Mouse (Mus musculus) liver, embryonic 14.5 days (tissue): ENCODE results near the gene Rhbdf2. TPM values are rescaled to one million over a fixed set of nuclear protein-coding genes. Genes with fewer than 3 reads are reported as not detected.
A peak's percentile ranks its signal among the peaks of the same experiment; 100 is the strongest.

Source experiments
- ATAC-seq: fragments of 200-750 bp; cut with Nextera tagmentation; 2 replicates; pipeline ENCODE4 v1.8.0; 2017; ENCODE audit warnings: moderate number of reproducible peaks, mild to moderate bottlenecking, moderate library complexity; ENCODE audit not compliant: insufficient read depth
- DNase-seq, 3 experiments: peaks; one replicate each; pipeline ENCODE4 v3.0.0-alpha.2; 2012 to 2013; ENCODE audit warnings: low read depth in 3 of 3, low spot score in 3 of 3
- H3K27ac ChIP-seq: fragments of 300-500 bp; sonication (generic); 2 replicates; pipeline ENCODE4 v1.5.1; 2014; ENCODE audit warnings: moderate library complexity, mild to moderate bottlenecking, control low read depth, inconsistent platforms
- H3K27me3 ChIP-seq: fragments of 300-500 bp; sonication (generic); 2 replicates; pipeline ENCODE4 v1.6.1; 2014; ENCODE audit warnings: mild to moderate bottlenecking, low read length, moderate library complexity; ENCODE audit not compliant: control insufficient read depth, insufficient read depth
- H3K36me3 ChIP-seq: fragments of 300-500 bp; sonication (generic); replicated peaks from 2 replicates; pipeline ENCODE4 v1.6.1; 2014; ENCODE audit warnings: low read depth; ENCODE audit not compliant: control insufficient read depth, insufficient read depth
- H3K4me1 ChIP-seq, 2 experiments: fragments of 200-500 bp in 1 of 2; fragments of 300-500 bp in 1 of 2; sonication (generic) in 1 of 2; replicated peaks; 2 replicates each; pipeline ENCODE4 v1.6.1; 2012 to 2014; ENCODE audit warnings: antibody characterized with exemption in 1 of 2, inconsistent platforms in 1 of 2, low read length in 1 of 2; ENCODE audit not compliant: control insufficient read depth in 2 of 2, insufficient read depth in 2 of 2
- H3K4me2 ChIP-seq: fragments of 300-500 bp; sonication (generic); 2 replicates; pipeline ENCODE4 v1.6.1; 2014; ENCODE audit warnings: low read depth, mild to moderate bottlenecking, control low read depth, moderate library complexity
- H3K4me3 ChIP-seq, 2 experiments: fragments of 200-500 bp in 1 of 2; fragments of 300-500 bp in 1 of 2; sonication (generic) in 1 of 2; 2 replicates each; pipeline ENCODE4 v1.5.1; 2012 to 2014; ENCODE audit warnings: low read depth in 2 of 2, low read length in 2 of 2, mild to moderate bottlenecking in 2 of 2, control low read depth in 1 of 2, inconsistent platforms in 1 of 2, moderate library complexity in 1 of 2; ENCODE audit not compliant: insufficient read depth in 1 of 2
- H3K9ac ChIP-seq: fragments of 300-500 bp; sonication (generic); replicated peaks from 2 replicates; pipeline ENCODE4 v1.6.1; 2014; ENCODE audit warnings: mild to moderate bottlenecking, control low read depth, moderate library complexity
- H3K9me3 ChIP-seq: fragments of 300-500 bp; sonication (generic); 2 replicates; pipeline ENCODE4 v1.6.1; 2016; ENCODE audit warnings: low read length, mixed read lengths; ENCODE audit not compliant: control insufficient read depth
- CTCF ChIP-seq: IDR thresholded peaks from 2 replicates; pipeline ENCODE4 v1.5.1; 2016; ENCODE audit warnings: antibody characterized with exemption, low read depth, control low read depth
- EP300 ChIP-seq: IDR thresholded peaks from 2 replicates; pipeline ENCODE4 v1.6.1; 2016; ENCODE audit warnings: antibody characterized with exemption, low read depth
- WGBS: fragments of 180-500 bp; shearing (Covaris S2); extraction: QIAGEN DNeasy Blood & Tissue Kit; methylation state at CpG from one replicate; pipeline ENCODE4 v1.1.7; 2014; ENCODE audit not compliant: insufficient replicate concordance; 5-methylcytosine and 5-hydroxymethylcytosine counted together
- polyA plus RNA-seq, 2 experiments: library from polyadenylated mRNA; depleted of rRNA in 1 of 2; stranded (reverse) in 1 of 2; unstranded in 1 of 2; fragments of >200 nt; fragmentation: Nextera tagmentation in 1 of 2; extraction: Ambion mirVana in 1 of 2; gene quantifications; 2 replicates each; pipeline versions ENCODE4 v1.2.1 to v1.2.3; 2012 to 2014

Gene Rhbdf2
- polyA plus RNA-seq, 2 experiments: 3.8 to 8.3 TPM

DNA sequence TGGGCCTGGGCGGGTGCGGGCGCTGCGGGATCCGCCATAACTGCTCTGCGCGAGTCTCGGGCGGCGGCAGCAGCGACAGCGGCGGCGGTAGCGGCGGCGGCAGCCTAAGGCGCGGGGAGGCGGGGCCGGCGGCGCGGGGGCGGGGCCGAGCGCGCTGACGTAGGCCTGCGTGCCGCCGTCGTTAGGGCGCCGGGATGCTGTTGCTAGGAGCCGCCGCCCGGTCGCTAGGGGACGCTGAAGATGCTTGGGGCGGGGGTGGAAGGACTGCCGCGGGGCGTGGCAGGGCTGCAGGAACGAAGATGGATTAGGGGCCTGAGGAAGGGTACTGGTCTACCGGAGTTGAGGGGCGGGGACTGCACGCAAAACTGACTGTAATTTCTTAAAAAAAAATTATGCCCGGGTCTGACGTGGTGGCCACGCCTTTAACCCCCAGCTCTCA is 45.4 kb downstream of the Rhbdf2 start, which contains the start of gene Ube2o:
Gene Ube2o (minus strand): TSS at position 72 of the 439 bp plus-strand sequence.
- DNase-seq: peak; percentile 76
- Histone ChIP-seq H3K9ac (peak within 1 kb of the TSS; percentile 96), H3K27ac (peak within 1 kb of the TSS; percentile 94), H3K4me3 (peak within 1 kb of the TSS; percentile 94 to 97), H3K9me3 (no peaks in the 10 kb centered on the region), H3K4me1 (peaks cover 20 to 24% of the 10 kb centered on the region in 2 experiments), H3K36me3 (peaks cover 13% of the 10 kb centered on the region), H3K27me3 (no peaks in the 10 kb centered on the region), H3K4me2 (peak within 1 kb of the TSS; percentile 81)
- TF ChIP-seq EP300 (no peak), CTCF (peak; percentile 68)
- WGBS: 1% methylated on average over 48 of the region's 51 CpGs
- ATAC-seq: peak; percentile 80

DNA sequence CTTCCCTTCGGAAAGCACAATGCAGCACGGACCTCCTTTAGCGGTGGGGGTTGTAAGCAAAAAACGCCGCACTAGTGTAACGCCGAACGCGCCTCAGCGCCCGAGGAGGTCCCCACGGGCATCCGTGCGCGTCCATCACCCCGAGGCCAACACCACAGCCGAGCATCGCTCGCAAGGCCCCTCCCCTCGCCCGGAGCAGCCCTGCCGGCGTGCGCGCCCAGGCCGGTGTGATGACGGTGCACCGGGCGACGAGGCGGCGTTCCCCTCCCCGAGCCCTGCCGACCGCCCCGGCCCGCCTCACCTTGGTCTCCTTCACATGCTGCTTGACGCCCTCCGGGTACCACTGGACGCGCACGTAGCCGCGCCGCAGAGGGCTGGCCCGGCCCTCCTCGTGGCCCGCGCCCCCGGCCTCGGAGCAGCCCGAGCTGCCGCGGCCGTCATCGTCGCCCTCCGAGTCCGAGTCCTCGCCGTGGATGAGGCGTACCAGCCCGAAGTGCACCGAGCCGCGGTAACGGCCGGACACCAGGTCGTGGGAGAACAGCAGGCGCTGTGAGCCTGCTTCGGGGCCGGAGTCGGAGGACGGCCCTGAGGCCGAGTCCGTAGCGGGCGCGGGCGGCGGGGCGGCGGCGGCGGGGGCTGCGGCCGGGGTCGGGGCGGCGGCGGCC is 46.0 kb downstream of the Rhbdf2 start:
- H3K36me3 ChIP-seq: peaks cover 13% of the 10 kb centered on the region
- peak; percentile 75 for ATAC-seq
- no peak for TF ChIP-seq EP300
- TF ChIP-seq CTCF: no peak
- H3K4me3 ChIP-seq: peak overlapping the region; percentile 94 to 97
- H3K4me2 ChIP-seq: peak overlapping the region; percentile 81
- peak overlapping the region; percentile 94 for H3K27ac ChIP-seq
- H3K27me3 ChIP-seq: no peaks in the 10 kb centered on the region
- H3K9me3 ChIP-seq: no peaks in the 10 kb centered on the region
- no peak for DNase-seq
- peak overlapping the region; percentile 96 for H3K9ac ChIP-seq
- WGBS: under 1% methylated on average over 86 of the region's 91 CpGs
- peaks cover 24 to 29% of the 10 kb centered on the region in 2 experiments for H3K4me1 ChIP-seq

DNA sequence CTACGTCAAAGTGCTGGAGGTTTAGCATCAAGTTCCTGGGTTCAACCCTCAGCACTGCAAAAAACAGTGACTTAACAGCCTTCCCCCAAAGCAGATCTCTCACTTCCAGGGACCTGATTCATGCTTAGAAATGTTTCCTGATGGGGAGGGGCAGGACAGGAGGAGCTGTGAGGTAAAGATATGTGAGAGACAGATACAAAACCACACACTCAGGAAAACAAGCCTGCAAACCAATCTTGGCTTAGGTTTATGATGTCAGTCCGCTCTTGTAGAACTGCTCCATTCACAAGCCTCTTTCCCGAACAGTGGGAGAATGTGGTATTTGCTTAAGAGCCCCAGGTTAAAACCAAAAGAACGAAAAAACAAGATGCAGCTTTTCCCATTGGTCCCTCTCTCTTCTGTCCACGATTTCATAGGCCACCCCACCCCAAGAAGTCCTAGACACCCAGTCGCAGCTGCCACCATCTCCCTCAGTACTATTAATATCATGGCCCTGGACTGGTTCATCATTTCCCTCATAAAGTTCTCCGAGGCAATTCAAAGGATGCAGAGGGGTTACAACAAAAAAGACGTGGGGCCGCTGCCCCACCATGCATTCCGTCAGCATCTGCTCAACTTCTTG is 46.7 kb downstream of the Rhbdf2 start:
- 7% methylated on average over 10 of the region's 10 CpGs for WGBS
- peak overlapping the region; percentile 94 for H3K27ac ChIP-seq
- ATAC-seq: peak; percentile 68
- no peak for TF ChIP-seq CTCF
- TF ChIP-seq EP300: peak; percentile 80
- peak overlapping the region; percentile 94 to 97 for H3K4me3 ChIP-seq
- peak overlapping the region; percentile 81 for H3K4me2 ChIP-seq
- H3K27me3 ChIP-seq: no peaks in the 10 kb centered on the region
- DNase-seq: peak; percentile 75 to 79 (median 77)
- H3K36me3 ChIP-seq: peaks cover 13% of the 10 kb centered on the region
- peak overlapping the region; percentile 96 for H3K9ac ChIP-seq
- peaks cover 31 to 36% of the 10 kb centered on the region in 2 experiments for H3K4me1 ChIP-seq
- H3K9me3 ChIP-seq: no peaks in the 10 kb centered on the region

DNA sequence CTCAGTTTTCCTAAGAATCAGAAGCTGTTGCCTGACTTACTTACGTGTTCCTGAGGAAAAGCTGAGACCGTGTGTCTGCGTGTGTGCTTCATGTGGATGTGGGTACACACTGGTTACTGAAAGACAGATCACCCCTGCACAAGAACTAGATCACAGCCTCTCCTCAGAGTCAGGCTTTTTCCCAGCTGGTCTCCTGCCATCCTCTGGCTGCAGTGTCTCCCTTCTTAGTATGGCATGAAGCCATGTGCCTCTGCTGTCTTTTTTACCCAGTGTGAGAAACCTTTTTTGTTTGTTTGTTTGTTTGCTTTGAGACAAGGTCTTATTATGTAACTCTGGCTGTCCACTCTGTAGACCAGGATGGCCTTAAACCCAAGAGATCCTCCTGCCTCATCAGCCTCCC is 47.5 kb downstream of the Rhbdf2 start:
- peaks cover 13% of the 10 kb centered on the region for H3K36me3 ChIP-seq
- 86% methylated on average over 3 of the region's 3 CpGs for WGBS
- peak overlapping the region; percentile 81 for H3K4me2 ChIP-seq
- H3K27me3 ChIP-seq: no peaks in the 10 kb centered on the region
- no peaks in the 10 kb centered on the region for H3K9me3 ChIP-seq
- TF ChIP-seq CTCF: no peak
- TF ChIP-seq EP300: no peak
- peaks cover 39 to 45% of the 10 kb centered on the region in 2 experiments for H3K4me1 ChIP-seq
- H3K4me3 ChIP-seq: peak overlapping the region; percentile 94 to 97
- H3K9ac ChIP-seq: peak overlapping the region; percentile 96
- ATAC-seq: no peak
- no peak for DNase-seq
- H3K27ac ChIP-seq: peak overlapping the region; percentile 94

DNA sequence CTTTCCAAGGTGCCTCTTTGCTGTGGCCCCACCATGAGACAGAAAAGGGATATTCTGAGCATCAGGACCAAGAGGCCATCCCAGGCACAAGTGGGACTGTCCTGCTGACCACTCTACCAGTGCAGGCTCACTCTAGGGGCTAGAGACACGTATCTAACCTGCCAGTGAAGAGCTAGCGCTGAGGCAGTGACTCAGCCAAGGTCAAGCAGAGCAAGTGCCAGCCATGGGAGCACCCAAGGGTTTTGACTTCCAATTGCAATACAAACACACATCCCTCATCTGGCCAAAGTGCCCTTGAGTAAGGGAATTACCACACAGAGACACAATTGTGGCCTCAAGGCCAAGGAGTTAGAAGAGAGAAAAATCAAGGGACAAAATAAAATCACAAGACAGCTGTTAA is 51.4 kb downstream of the Rhbdf2 start:
- Histone ChIP-seq H3K36me3 (peaks cover 13% of the 10 kb centered on the region), H3K9me3 (no peaks in the 10 kb centered on the region), H3K4me3 (peak overlapping the region in 1 of 2 experiments; percentile 11; a peak in 1 of 4 replicates), H3K27me3 (no peaks in the 10 kb centered on the region), H3K9ac (peak overlapping the region; percentile 33; the same call in 1 of the 2 replicates), H3K4me2 (peak overlapping the region; percentile 82), H3K4me1 (peaks cover 72 to 79% of the 10 kb centered on the region in 2 experiments), H3K27ac (peak overlapping the region; percentile 100)
- no peak for ATAC-seq
- 86% methylated on average over 2 of the region's 2 CpGs for WGBS
- no peak for DNase-seq
- TF ChIP-seq CTCF (no peak), EP300 (no peak)
